Mouse (Mus musculus): ENCODE data around the gene Immp2l. TPM values are rescaled to one million over a fixed set of nuclear protein-coding genes. Genes with fewer than 3 reads are reported as not detected.
"Not testable (repeated sequence)": the region's sequence is repeated elsewhere in the genome, so short reads cannot be mapped to it uniquely, and the experiment has no call there.

Immp2l gene
- total RNA-seq, 2 experiments from 2014 or later: 15.0 to 33.8 TPM

DNA sequence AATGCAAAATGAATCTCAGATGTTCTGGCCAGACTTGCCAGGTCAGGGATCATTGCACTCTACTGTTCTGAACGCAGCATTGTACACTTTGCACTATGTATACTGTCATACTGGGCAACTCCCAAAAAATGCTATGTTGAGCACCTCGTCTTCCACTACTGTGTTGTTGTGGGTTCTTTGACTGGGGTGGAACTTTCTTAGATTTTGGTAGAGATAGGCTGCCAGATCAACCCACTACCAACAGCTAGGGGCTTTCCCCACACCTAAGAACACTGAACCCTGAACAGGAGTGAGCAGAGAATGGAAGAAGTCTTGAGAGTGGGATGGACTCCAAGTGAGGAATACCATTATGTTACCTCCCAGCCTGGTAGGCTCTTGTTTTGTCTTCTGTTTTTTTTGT is 623.8 kb downstream of the Immp2l start:
- DNase-seq (ENCODE audit: low spot score in 2 of 2): no peak

DNA sequence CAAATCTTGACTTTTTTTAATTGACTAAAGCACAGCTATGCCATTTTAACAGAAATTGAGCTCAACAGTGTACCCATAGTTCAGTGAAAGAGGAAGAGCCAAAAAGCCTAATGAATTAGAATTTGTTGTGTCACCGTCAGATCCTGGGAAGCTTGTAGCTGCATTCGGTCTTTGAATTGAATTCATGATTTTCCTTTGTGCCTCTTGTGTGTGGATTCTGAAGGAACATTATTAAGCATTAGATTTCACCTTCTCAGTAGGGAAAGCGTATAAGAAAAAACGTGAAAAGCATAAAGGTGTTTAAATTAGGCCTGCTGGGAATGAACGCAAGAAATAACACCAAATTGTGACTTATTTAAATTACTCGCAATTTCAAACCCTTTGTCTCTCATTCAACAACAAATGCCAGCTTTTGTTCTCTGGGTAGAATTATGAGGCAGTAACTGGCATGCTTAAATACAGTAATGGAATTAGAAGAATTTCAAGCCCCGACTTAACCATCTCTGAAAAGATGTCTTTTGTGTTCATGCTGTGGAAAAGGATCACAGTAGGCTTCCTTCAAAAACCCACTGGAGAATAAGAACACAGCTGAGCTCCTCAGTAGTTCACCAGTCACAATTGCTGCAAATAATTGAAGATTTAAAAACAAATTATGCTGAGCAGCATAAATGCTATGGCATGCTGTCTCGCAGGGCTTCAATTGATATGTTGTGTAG is 626.1 kb downstream of the Immp2l start:
- no peak for DNase-seq (ENCODE audit: low spot score in 2 of 2)

DNA sequence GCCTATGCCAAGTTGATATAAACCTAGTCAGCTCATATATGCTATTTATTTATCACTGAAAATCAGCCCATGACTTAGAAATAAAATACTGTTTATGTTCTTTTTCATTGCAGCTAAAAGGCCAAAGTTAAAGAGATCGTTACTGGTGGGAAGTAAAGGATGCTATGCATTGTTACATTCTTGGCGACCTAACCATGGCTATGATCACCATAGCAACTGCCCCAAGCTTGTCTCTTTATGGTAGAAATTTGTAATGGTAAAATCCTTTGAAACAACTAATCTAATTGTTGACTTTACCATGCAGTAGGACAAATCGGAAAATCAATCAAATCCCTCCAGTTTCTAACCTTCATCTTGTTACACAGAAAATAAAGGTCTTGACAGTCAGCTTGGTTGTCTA is 644.4 kb downstream of the Immp2l start:
- DNase-seq (ENCODE audit: low spot score in 2 of 2): no peak

DNA sequence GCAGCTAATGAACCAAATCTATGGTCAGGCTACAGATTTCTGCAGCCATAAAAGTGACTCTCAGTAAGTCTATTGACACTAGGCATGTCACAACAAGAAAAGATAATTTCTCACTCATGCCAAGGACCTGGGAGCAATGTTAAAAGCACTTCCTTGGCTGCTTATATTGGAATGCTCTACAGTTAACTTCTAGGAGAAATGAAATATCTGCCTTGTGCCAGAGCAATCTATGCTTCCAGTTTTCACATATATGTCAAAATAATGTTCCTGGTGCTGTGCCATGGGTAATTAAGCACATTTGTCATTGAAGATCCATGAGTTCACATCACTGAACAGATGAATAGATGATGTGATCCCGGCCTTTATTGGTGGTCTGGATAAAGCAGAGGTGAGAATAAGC is 645.6 kb downstream of the Immp2l start:
- no peak for DNase-seq (ENCODE audit: low spot score in 2 of 2)

DNA sequence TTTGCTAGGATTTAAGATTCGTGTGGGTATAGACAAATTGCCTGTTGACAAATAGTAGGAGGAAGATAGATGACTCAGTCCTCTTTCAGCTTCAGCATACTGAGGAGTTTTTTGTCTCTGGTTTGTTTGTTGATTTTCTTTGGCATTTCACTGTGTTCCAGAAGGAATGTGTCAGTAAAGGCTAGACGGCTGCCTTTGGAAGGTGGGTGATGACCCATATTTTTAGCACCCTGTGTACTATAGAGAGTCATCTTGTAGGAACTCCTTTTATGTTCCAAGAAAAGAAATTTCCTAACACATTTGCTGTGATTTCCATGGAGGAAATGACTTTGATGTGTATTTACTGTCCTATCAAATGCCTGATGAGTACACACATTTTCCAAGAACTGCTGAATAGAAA is 651.0 kb downstream of the Immp2l start:
- no peak for DNase-seq (ENCODE audit: low spot score in 2 of 2)

DNA sequence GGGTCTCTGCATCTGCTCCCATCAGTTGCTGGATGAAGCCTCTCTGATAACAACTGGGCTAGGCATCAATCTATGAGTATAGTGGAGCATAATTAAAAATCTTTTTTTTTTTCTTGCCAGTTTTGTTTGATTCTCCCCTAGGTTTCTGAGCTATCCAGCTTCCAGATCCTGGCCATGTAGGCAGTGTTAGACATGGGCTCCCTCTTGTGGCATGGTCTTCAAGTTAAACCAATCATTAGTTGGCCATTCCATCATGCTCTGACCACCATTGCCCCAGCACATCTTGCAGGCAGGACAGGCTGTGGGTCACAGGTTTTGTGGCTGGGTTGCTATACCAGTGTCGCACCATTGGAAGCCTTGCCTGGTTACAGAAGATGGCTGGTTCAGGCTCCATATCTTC is 656.3 kb downstream of the Immp2l start:
- DNase-seq (ENCODE audit: low spot score in 2 of 2): peak in 1 of 2 experiments; percentile 16

DNA sequence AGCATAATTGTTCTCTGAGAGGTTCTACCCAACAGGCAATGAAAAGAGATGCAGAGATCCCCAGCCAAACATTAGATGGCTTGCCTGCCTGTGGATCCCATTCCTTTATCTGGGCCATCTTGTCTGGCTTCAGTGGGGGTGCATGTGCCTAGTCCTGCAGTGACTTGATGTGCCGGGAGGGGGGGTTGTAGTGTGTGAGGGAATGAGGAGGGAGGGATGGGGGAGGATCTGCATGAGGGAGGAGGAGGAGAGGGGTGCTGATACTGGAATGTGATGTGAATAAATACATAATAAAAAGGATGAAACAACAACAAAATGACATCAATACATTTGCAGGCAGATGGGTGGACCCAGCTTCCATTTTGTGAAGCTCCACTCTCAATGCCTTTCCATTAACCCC is 658.3 kb downstream of the Immp2l start:
- no peak for DNase-seq (ENCODE audit: low spot score in 2 of 2)

DNA sequence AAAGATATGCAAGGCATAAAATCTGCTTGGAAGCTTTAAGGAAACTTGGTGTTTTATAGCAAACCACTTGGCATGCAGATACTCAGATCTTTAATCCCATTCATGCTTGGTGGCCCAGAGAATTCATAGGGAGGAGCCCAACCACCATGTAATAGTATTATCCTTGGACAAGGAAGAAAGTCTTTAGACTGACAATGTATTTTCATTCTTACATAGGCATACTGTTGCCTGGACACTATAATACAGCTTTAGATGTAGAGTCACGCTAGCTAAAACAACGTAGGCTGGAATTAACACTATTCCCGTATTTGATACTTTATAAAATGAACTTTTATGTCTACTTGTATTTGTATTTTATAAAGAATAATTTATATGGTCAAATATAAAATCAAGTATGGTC is 665.9 kb downstream of the Immp2l start:
- DNase-seq (ENCODE audit: low spot score in 2 of 2): no peak

DNA sequence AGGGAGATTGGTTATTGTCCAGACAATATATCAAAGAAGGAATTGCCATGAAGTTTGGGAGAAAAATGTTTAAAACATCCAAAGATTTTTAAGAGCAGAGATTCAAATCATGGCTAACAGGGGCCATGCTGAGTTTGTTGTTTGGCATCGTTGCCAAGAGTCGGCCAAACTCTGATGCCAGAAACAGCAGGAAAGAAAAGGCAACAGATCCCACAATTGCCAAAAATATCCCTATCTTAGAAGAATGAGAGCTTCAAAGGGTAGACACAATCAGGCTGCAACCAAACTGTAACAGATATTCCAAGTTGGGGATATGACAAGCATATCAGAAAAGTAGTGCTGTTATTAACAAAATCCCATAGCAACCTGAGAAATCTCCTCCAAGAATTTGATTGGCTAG is 686.7 kb downstream of the Immp2l start:
- no peak for DNase-seq (ENCODE audit: low spot score in 2 of 2)

DNA sequence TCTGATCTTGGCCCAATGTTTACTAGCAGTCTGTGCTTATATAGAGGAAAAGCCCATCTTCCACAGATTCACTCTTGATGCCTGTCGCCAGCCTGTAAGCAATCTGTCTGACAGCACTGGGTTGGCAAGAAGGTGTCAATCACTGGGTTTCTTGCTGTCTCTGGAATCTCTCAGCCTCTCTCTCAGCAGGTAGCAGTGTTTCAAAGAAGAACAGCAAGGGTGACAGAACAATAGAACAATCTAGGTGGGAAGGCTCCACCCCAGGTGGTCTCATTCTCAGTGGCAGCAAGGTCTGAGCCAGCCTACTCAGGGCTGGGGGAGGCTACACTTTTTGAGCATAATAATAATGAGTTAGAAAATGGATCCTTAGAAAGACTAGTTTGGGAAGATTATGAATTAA is 693.1 kb downstream of the Immp2l start:
- DNase-seq (ENCODE audit: low spot score in 2 of 2): no peak

DNA sequence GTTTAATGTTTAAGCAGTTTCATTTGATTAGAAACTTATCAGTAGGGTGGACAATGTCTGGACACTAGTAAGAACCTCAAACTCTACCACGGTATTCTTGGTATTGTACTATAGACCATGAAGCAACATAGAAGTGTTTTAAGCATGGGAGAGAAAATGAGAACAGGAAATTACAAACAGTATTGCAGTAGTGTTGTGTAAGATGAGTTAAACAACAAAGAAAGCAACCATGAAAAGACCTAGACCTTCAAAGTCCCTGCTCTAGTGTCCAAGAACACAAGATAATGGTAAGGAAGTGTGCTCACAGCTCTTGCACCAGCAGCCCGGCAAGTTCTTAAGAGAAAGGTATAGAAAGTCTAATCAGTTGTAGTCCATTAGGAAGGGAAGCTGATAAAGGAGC is 700.7 kb downstream of the Immp2l start:
- DNase-seq (ENCODE audit: low spot score in 2 of 2): no peak

DNA sequence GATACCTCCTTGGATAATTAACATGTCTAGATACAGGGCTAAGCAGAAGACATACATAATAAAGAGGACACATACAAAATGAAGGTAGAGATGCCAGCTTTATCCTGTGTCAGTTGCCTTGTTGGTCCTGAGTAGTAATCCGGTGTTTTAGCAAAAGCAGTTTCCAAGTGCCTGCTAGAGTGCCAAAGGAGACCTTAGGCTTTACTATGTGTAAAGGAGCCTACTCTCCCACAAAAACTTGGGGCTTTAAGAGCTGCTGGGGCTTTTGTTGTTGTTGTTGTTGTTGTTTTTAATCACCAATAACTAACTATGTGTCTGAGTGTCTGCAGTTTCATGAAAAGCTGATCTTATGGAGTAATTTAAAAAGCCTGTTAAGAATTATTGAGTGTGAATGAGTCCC is 702.8 kb downstream of the Immp2l start:
- DNase-seq (ENCODE audit: low spot score in 2 of 2): no peak

DNA sequence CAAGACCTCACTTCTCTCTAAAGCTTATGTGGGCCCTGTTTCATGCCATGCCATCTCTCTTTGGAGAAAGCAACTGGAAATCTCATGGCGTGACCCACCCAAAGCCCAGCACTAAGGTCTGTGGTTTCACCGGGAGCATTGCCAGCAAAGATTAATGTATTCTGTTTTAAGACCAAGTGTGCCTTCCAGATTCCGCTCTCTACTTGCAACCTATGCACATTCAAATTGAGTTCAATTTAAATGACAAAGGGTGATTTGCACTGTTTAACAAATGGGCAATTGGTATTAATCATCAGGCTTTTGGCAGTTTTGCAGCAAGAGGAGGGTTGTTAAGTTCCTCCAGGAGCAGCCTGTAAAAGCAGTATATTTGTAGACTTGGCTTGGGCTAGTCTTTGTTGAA is 703.3 kb downstream of the Immp2l start:
- no peak for DNase-seq (ENCODE audit: low spot score in 2 of 2)

DNA sequence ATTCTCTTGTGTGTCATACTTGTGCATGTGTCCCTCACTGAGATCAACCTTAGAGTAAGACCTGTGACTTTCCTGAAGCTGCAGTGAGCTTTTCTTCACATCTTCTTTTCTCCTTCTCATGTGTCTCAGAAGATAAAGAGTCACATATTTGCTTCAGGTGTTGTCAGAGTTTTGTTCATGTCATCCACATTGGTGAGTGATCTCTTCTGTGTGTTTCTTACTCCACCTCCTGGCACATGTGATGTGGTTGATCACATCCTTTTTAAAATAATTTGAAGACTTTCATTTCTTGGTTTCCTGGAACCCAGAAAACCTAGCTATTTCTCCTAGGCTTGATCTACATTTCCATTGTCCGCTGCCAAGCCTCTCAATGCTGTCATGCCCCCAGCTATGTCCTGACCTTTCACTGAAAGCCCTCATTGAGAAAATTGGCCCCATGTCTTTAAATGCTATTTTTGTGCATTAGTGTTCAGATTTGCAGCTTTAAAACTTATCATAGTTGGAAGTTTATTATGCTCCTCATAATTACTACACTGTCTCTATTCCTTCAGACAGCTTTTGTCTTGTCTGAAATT is 704.0 kb downstream of the Immp2l start:
- no peak for DNase-seq (ENCODE audit: low spot score in 2 of 2)

DNA sequence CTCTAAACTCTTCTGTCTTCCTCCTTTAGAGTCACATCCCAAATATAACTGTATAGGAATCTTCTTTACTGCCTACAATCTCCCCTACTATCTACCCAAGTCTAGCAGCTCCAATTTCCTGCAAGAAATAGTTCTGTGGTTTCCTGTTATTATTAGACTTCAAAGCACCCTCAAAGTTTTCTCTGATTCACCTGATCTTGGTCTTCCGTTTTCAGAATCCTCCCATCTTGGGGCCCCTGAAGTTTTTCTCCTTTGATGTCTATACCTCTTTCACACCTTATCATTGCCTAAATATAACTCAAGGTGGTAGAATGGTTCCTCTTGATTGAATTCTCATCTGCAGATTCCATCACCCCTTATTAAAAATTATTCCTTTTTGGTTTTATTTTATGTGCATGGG is 704.6 kb downstream of the Immp2l start:
- DNase-seq (ENCODE audit: low spot score in 2 of 2): no peak

DNA sequence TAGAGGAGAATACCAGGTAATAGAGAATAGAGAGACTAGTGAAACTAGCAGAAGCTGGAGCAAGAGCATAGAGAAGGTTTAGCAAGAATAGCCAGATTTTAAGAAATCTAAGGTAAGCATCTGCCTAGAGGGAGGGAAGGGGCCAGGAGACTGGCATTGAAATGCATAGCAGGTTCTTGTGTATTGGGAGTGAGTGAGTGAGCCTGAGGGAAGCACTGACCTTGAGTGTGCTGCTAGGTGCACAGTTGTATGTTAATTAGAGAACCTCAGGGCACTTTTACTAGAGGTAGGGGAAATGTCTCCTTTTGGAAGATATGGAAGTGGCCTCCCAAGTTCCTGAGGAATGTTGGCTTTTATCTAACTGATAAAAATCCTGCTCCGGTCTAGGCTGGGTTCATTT is 705.9 kb downstream of the Immp2l start:
- no peak for DNase-seq (ENCODE audit: low spot score in 2 of 2)

DNA sequence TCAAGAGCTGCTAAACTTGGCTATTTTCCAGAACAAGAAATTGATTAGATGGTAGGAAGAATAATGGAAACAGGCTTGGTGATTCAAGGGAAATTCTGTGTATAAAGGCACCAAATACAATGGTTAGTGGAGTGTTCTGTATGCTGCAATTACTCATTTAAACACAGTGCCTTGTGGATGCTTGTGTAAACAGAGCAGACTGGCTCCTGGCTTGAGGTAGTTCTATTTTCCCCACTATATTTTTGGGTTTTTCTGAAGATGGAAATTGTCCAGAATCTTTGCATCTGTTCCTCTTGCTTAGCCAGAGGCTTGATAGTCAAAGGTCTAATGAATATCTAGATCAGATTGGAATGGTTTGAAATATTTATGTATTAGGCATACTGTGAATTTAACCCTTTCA is 709.3 kb downstream of the Immp2l start:
- DNase-seq (ENCODE audit: low spot score in 2 of 2): no peak

DNA sequence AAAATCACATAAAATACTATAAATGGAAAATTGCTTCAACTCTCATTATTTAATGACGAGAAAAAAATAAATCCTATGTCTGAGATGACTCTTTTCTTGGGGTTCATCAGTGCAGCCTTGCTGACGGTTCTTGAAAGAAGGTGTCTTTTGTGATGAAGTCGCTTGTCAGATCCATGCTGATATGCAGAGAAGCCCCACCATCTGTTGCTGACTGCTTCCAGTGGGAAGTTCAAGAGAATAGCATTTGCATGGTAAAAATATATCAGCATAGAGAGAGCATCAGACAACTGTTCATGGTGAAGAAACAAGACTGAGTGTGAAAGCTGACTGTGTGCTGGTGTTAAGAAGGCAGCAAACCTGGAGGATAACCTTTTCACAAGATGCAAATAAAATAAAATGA is 719.0 kb downstream of the Immp2l start:
- DNase-seq (ENCODE audit: low spot score in 2 of 2): no peak

DNA sequence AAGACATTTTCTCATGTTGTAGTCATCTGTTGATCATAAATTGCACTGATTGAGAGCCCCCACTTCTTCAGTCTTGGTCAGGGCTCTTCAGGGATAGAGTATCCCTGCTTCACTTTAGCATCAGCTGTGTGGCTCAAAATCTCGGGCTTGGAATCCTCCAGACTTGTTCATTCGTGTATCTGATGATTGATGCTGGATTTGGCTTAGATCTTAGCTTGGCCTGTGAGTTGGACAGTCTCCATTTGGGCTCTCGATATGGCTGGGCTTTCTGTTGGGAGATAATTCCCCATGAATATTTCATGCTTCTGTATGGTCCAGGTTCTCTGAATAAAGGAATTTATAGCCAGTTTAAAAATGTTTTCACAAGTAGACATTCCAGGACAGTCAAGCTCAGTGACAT is 739.5 kb downstream of the Immp2l start:
- DNase-seq (ENCODE audit: low spot score in 2 of 2): no peak

DNA sequence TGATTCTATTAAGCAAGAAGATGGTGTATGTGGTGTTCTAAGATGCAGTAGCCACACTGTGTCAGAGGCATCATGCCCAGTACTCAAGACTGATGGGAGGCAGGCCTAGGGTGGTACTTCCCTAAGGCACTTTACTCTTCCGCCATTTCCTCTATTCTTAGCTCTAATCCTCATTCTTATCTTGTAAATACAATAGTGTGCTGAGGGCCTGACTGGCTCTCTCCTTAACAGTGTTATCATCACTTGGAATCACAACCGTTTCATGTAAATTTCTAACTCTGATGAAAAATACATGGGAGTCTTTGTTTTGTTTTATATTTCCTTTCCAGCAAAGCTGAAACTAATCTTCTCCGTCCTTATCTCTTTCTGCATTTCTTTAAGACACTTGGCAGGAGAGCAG is 750.1 kb downstream of the Immp2l start:
- no peak for DNase-seq (ENCODE audit: low spot score in 2 of 2)

DNA sequence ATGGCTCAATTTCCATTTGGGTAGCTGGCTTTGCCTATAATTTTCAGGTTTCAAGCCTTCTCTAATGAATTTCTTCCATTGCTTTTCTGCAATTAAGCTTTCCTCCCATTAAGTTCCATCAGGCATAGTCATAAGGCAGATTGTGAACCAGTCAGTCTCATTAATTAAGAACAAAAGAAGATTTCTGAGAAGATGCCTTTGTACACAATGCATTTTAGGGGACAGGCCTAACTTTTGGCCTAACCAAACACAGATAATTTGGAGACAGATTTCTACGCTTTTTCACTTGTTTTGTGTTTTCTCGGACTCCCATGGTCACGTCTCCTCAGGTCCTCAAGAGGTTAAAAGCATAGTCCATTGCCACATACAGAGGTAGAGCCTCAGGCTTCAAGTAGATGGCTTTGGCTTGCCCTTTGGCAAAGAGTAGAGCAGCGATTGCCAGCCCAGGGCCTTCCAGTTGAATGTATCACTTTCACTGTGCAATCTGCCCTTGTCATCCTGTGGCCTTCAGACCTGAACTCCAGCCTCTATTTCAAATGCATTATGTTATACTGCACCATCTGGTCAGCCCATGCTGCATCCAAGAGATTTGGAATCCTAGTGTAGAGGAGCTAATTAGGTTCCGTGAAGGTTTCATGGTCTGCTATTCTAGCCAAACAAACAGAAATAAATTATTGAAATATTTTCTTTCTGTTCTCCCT is 750.9 kb downstream of the Immp2l start:
- DNase-seq (ENCODE audit: low spot score in 2 of 2): no peak

DNA sequence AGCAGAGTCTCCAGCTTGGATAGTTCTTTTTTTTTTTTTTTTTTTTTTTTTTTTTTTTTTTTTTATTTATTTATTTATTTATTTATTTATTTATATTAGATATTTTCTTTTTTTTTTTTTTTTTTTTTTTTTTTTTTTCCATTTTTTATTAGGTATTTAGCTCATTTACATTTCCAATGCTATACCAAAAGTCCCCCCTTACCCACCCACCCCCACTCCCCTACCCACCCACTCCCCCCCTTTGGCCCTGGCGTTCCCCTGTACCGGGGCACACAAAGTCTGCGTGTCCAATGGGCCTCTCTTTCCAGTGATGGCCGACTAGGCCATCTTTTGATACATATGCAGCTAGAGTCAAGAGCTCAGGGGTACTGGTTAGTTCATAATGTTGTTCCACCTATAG is 753.9 kb downstream of the Immp2l start:
- not testable (repeated sequence) for DNase-seq (ENCODE audit: low spot score in 2 of 2)

DNA sequence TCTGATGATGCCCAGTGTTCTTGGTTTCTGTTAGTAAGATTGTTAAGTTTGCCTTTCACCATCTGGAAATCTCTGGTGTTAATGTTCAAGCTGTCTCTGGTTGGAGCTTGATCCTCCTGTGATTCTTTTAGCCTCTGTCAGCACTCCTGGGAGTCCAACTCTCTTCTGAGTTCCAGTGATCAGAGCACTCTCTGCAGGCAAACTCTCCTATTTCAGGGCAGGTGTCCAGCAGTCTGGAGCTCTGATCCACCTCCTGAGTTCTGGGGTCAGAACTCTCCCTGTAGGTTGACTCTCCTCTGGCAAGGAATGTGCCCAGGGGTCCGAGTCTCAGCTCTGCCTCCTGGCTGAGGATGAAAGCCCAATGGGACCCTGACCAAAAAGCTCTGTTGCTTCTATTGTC is 769.8 kb downstream of the Immp2l start:
- DNase-seq (ENCODE audit: low spot score in 2 of 2): not testable (repeated sequence)

Measured in adrenal gland, adult 18-20 months (tissue).